Mouse (Mus musculus) ES-Bruce4 (cell line): ENCODE measurements at regions not wholly inside any gene's neighbourhood (a gene's known extent, or its start where the extent isn't known, plus 50 kb on each side); places are given as distances from the start of the nearest gene placed in this dataset.

Source experiments
- CTCF ChIP-seq: IDR thresholded peaks from one replicate; pipeline ENCODE4 v1.8.1; 2011; ENCODE audit warnings: low read depth, low read length
- POLR2A ChIP-seq: IDR thresholded peaks from one replicate; pipeline ENCODE4 v1.8.1; 2011; ENCODE audit warnings: low read length; ENCODE audit not compliant: insufficient read depth

GRCm38 (mm10) chr1:194241111-194241510, 376.9 kb upstream of the Plxna2 start:
- TF ChIP-seq POLR2A (no peak), CTCF (no peak)
